Mouse (Mus musculus): Measurements from ENCODE around the gene 1810055G02Rik. TPM values are rescaled to one million over a fixed set of nuclear protein-coding genes. Genes with fewer than 3 reads are reported as not detected.
A peak's percentile ranks its signal among the peaks of the same experiment; 100 is the strongest.

The 1810055G02Rik gene
- polyA plus RNA-seq, 1 experiment from 2014 or later: 30.3 TPM

DNA sequence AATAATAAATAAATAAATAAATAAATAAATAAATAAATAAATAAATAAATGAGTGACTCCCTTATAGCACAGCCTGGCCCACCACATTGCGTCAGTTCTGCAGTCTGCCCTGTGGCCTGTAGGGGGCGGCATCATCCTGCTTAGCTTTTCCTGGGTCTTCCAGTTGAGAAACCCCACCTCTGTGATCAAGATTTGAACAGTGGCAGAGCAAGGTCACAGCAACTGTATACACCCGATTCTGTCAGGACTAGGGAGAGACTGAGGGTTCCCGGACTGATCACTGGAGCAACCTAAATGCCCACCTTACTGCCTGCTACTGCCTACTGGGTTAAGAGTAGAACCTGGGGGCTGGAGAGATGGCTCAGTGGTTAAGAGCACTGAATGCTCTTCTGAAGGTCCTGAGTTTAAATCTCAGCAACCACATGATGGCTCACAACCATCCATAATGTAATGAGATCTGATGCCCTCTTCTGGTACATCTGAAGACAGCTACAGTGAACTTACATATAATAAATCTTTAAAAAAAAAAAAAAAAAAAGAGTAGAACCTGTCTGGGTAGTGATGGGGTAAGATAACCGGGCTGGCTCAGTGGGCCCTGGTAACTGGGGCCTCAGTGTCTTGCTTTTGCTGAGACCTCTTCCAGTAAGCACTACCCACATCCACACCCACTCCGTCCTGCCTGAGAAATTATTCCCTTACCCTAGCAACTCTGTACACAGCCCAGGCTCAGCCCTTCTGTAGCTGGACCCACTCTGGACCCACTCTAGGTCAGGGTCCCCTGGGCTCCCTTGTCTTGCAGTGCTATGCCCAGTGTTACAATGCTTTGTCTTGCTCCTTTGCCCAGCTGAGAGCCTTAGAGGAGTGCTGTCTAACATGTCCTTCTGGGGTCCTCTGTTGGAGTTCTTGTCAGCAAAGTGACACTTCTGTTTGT, 8.3 kb upstream of the 1810055G02Rik start:
- 0 out of 2 replicates have a peak, but pooled peaks have one; percentile 14 for ATAC-seq (replicated peaks; ENCODE audit: insufficient number of reproducible peaks, low FRiP score, low TSS enrichment)
- Histone ChIP-seq H3K27me3 (ENCODE audit: control insufficient read depth, insufficient read depth, low read length) (no peaks in the 10 kb centered on the region; the same call in 1 of the 2 replicates), H3K27ac (ENCODE audit: low read depth, low read length) (no peak overlapping the region), H3K36me3 (ENCODE audit: control insufficient read depth, insufficient read depth, low read length) (no peaks in the 10 kb centered on the region), H3K4me2 (no peak overlapping the region), H3K9ac (ENCODE audit: low read depth, low read length) (no peak overlapping the region), H3K9me3 (replicated peaks; ENCODE audit: control insufficient read depth, low read length) (no peaks in the 10 kb centered on the region), H3K4me1 (ENCODE audit: control insufficient read depth, insufficient read depth, low read length) (no peaks in the 10 kb centered on the region), H3K4me3 (ENCODE audit: low read depth, low read length) (no peak overlapping the region)
- 40% methylated on average over 6 of the region's 6 CpGs for WGBS (ENCODE audit: insufficient replicate concordance)

DNA sequence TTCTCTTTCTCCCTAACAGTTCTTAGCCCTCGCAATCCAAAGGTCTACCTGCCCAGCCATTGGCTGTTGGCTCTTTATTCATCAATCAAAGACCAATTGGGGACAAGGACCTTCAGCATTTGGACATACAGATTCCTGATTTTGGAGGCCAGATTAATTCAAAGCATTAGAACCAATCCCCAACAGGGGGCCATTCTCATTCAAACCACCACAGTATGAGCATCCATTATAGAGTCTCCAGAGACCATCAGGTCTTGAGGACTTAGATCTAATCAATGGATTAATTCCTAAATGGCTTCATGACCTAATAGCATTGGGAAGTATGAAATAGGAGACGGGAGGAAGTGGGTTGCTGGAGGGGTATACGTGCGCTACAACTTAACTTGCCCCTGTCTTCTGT, 5.6 kb upstream of the 1810055G02Rik start:
- Histone ChIP-seq H3K27me3 (ENCODE audit: control insufficient read depth, insufficient read depth, low read length) (no peaks in the 10 kb centered on the region; the same call in 1 of the 2 replicates), H3K9ac (ENCODE audit: low read depth, low read length) (no peak overlapping the region), H3K36me3 (ENCODE audit: control insufficient read depth, insufficient read depth, low read length) (no peaks in the 10 kb centered on the region), H3K4me1 (ENCODE audit: control insufficient read depth, insufficient read depth, low read length) (no peaks in the 10 kb centered on the region), H3K4me3 (ENCODE audit: low read depth, low read length) (no peak overlapping the region), H3K27ac (ENCODE audit: low read depth, low read length) (no peak overlapping the region), H3K4me2 (no peak overlapping the region), H3K9me3 (replicated peaks; ENCODE audit: control insufficient read depth, low read length) (no peaks in the 10 kb centered on the region)
- ATAC-seq (replicated peaks; ENCODE audit: insufficient number of reproducible peaks, low FRiP score, low TSS enrichment): no peak
- WGBS (ENCODE audit: insufficient replicate concordance): 87% methylated on average over 4 of the region's 4 CpGs

DNA sequence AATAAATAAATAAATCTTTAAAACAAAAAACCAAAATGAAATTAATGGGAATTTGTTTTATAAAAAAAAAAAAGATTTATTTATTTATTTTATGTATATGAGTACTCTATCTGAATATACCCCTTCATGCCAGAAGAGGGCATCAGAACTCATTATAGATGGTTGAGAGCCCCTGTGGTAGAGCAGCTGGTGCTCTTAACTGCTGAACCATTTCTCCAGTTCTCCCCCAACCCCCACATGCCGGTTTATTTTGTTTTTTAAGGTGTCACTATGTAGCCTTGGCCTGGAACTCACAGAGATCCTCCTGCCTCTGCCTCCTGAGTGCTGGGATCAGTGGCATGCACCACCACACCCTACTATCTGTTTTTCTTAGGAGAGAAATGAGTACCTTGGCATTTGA, 1.8 kb upstream of the 1810055G02Rik start:
- no peaks in the 10 kb centered on the region for H3K36me3 ChIP-seq (ENCODE audit: control insufficient read depth, insufficient read depth, low read length)
- no peak for ATAC-seq (replicated peaks; ENCODE audit: insufficient number of reproducible peaks, low FRiP score, low TSS enrichment)
- no peak overlapping the region for H3K4me2 ChIP-seq
- WGBS (ENCODE audit: insufficient replicate concordance): 43% methylated on average over 1 of the region's 1 CpGs
- H3K4me1 ChIP-seq (ENCODE audit: control insufficient read depth, insufficient read depth, low read length): peaks cover 8% of the 10 kb centered on the region; the same call in 1 of the 2 replicates
- H3K27me3 ChIP-seq (ENCODE audit: control insufficient read depth, insufficient read depth, low read length): no peaks in the 10 kb centered on the region
- no peak overlapping the region for H3K27ac ChIP-seq (ENCODE audit: low read depth, low read length)
- no peak overlapping the region for H3K9ac ChIP-seq (ENCODE audit: low read depth, low read length)
- no peaks in the 10 kb centered on the region for H3K9me3 ChIP-seq (replicated peaks; ENCODE audit: control insufficient read depth, low read length)
- no peak overlapping the region for H3K4me3 ChIP-seq (ENCODE audit: low read depth, low read length)

DNA sequence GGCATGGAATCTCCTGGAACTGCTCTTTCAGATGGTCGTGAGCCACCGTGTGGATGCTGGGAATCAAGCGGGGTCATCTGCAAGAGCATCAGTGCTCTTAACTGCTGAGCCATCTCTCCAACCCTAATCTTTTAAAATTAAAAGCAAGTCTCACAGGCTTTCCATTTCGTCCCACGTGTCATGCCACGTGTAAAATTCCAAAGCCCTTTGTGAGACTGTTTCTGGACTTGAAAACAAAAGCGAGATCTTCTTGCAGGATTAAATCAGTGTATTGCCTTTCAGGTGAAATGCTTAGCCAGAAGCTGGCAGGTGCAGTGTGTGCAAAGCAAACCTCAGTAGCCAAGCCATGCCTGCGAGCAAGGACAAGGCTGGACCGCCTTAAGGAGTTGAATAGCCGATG, 540 bp upstream of the 1810055G02Rik start:
- WGBS (ENCODE audit: insufficient replicate concordance): 41% methylated on average over 10 of the region's 10 CpGs
- H3K36me3 ChIP-seq (ENCODE audit: control insufficient read depth, insufficient read depth, low read length): 0 out of 2 replicates have a peak, but pooled peaks cover 4% of the 10 kb centered on the region
- H3K4me3 ChIP-seq (ENCODE audit: low read depth, low read length): peak overlapping the region; percentile 70
- H3K27me3 ChIP-seq (ENCODE audit: control insufficient read depth, insufficient read depth, low read length): no peaks in the 10 kb centered on the region
- peak overlapping the region; percentile 81 for H3K4me2 ChIP-seq
- H3K27ac ChIP-seq (ENCODE audit: low read depth, low read length): peak overlapping the region; percentile 70
- no peaks in the 10 kb centered on the region for H3K9me3 ChIP-seq (replicated peaks; ENCODE audit: control insufficient read depth, low read length)
- ATAC-seq (replicated peaks; ENCODE audit: insufficient number of reproducible peaks, low FRiP score, low TSS enrichment): no peak
- peak overlapping the region; percentile 75 for H3K9ac ChIP-seq (ENCODE audit: low read depth, low read length)
- peaks cover 8% of the 10 kb centered on the region; the same call in 1 of the 2 replicates for H3K4me1 ChIP-seq (ENCODE audit: control insufficient read depth, insufficient read depth, low read length)

DNA sequence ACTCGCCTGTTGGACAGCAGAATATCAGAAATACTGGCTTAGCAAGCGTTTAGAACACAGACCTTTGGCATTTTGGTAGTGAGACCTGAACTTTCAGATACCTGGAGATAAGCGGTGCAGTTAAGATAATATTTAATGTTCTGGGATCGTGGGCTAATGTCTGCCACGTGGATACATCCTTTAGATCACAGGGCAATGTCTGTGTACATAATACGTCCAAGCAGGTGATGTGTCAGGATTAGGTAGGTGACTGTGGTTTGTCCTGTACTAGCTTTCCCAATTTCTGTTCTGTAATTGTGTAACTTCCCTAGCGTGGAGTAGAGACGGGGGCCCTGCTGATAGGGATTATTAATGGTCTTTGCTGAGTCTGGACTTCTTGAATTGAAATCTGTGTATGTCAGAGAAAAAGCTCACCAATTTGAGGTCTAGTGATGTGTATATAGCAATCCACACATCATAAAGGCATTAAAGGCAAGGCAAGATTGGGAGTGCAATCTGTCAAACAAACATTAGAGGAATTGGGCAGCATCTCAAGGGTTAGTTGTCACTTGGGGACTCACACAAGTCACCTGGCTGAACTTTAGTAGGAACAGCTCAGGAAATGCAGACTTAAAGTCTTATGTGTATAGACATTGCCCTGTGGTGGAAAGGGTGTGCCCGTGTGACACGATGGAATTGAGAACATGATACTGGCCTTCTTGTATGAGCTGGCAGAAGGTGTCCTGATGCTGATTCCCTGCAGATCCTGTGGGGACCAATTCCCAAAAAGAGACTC, 1.1 kb downstream of the 1810055G02Rik start:
- H3K27me3 ChIP-seq (ENCODE audit: control insufficient read depth, insufficient read depth, low read length): no peaks in the 10 kb centered on the region
- H3K9ac ChIP-seq (ENCODE audit: low read depth, low read length): peak overlapping the region; percentile 78
- peak overlapping the region; percentile 70 for H3K4me3 ChIP-seq (ENCODE audit: low read depth, low read length)
- 38% methylated on average over 10 of the region's 10 CpGs for WGBS (ENCODE audit: insufficient replicate concordance)
- H3K4me2 ChIP-seq: peak overlapping the region; percentile 81
- no peak overlapping the region for H3K27ac ChIP-seq (ENCODE audit: low read depth, low read length)
- H3K36me3 ChIP-seq (ENCODE audit: control insufficient read depth, insufficient read depth, low read length): 0 out of 2 replicates have a peak, but pooled peaks cover 4% of the 10 kb centered on the region
- H3K4me1 ChIP-seq (ENCODE audit: control insufficient read depth, insufficient read depth, low read length): peaks cover 8% of the 10 kb centered on the region; the same call in 1 of the 2 replicates
- ATAC-seq (replicated peaks; ENCODE audit: insufficient number of reproducible peaks, low FRiP score, low TSS enrichment): no peak
- H3K9me3 ChIP-seq (replicated peaks; ENCODE audit: control insufficient read depth, low read length): no peaks in the 10 kb centered on the region

DNA sequence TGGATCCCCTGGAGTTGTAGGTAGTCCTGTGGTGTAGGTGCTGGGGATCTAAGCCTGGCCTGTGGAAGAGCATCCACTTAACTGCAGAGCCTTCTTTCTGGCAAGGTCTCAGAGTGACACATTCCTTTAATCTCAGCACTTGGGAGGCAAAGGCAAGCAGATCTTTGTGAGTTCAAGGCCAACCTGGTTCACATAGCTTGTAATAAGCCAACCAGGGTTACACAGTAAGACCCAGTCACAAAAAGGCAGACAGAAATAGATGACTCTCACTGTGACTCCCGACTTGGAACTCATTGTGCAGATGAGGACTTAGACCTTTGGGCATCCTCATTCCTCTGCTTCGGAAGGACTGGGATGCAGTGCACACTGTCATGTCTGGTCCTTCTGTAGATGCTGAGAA, 2.3 kb downstream of the 1810055G02Rik start:
- no peak for ATAC-seq (replicated peaks; ENCODE audit: insufficient number of reproducible peaks, low FRiP score, low TSS enrichment)
- Histone ChIP-seq H3K4me2 (no peak overlapping the region), H3K27me3 (ENCODE audit: control insufficient read depth, insufficient read depth, low read length) (no peaks in the 10 kb centered on the region), H3K9me3 (replicated peaks; ENCODE audit: control insufficient read depth, low read length) (no peaks in the 10 kb centered on the region), H3K9ac (ENCODE audit: low read depth, low read length) (no peak overlapping the region), H3K4me3 (ENCODE audit: low read depth, low read length) (no peak overlapping the region), H3K36me3 (ENCODE audit: control insufficient read depth, insufficient read depth, low read length) (0 out of 2 replicates have a peak, but pooled peaks cover 7% of the 10 kb centered on the region), H3K4me1 (ENCODE audit: control insufficient read depth, insufficient read depth, low read length) (peaks cover 8% of the 10 kb centered on the region; the same call in 1 of the 2 replicates), H3K27ac (ENCODE audit: low read depth, low read length) (no peak overlapping the region)
- WGBS (ENCODE audit: insufficient replicate concordance): 86% methylated on average over 2 of the region's 2 CpGs

DNA sequence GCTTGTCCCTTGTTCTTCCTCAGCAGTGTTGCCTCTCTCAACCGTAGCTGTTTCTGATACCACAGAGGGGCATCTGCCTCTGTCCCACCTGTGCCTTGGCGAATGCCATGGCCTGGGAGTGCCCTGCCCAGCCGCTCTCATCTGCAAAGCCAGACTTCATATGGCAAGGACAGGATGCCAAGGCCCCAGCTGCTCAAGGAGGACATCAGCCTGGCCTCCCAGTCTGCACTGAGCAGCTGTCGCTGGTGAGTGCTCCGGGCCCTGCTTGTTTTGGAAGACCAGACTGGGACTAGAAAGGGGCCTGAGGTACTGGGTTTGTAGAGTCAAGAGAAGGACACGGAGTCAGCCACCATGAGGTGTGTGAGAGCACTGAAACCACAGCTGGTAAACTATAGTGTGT, 6.3 kb downstream of the 1810055G02Rik start:
- no peak for ATAC-seq (replicated peaks; ENCODE audit: insufficient number of reproducible peaks, low FRiP score, low TSS enrichment)
- Histone ChIP-seq H3K9ac (ENCODE audit: low read depth, low read length) (no peak overlapping the region), H3K27me3 (ENCODE audit: control insufficient read depth, insufficient read depth, low read length) (no peaks in the 10 kb centered on the region), H3K9me3 (replicated peaks; ENCODE audit: control insufficient read depth, low read length) (no peaks in the 10 kb centered on the region), H3K4me3 (ENCODE audit: low read depth, low read length) (no peak overlapping the region), H3K36me3 (ENCODE audit: control insufficient read depth, insufficient read depth, low read length) (peaks cover 21% of the 10 kb centered on the region), H3K4me2 (no peak overlapping the region), H3K27ac (ENCODE audit: low read depth, low read length) (no peak overlapping the region), H3K4me1 (ENCODE audit: control insufficient read depth, insufficient read depth, low read length) (peaks cover 5% of the 10 kb centered on the region; the same call in 1 of the 2 replicates)
- 92% methylated on average over 6 of the region's 6 CpGs for WGBS (ENCODE audit: insufficient replicate concordance)
